Mouse (Mus musculus) heart, embryonic 15.5 days (tissue): ENCODE measurements around the gene Pax2. TPM values are rescaled to one million over a fixed set of nuclear protein-coding genes. Genes with fewer than 3 reads are reported as not detected.

Experiments
- ATAC-seq: fragments of 200-750 bp; cut with Nextera tagmentation; replicated peaks from 2 replicates; pipeline ENCODE4 v1.8.0; 2017; ENCODE audit warnings: low read depth, moderate TSS enrichment; ENCODE audit not compliant: insufficient number of reproducible peaks, insufficient read depth, low FRiP score
- H3K27ac ChIP-seq: fragments of 300-500 bp; sonication (generic); 2 replicates; pipeline ENCODE4 v1.5.1; 2015; ENCODE audit warnings: mild to moderate bottlenecking, inconsistent platforms
- H3K27me3 ChIP-seq: fragments of 300-500 bp; sonication (generic); 2 replicates; pipeline ENCODE4 v1.6.1; 2015; ENCODE audit warnings: inconsistent platforms
- H3K36me3 ChIP-seq: fragments of 300-500 bp; sonication (generic); 2 replicates; pipeline ENCODE4 v1.6.1; 2015; ENCODE audit warnings: mild to moderate bottlenecking, inconsistent platforms
- H3K4me1 ChIP-seq: fragments of 300-500 bp; sonication (generic); replicated peaks from 2 replicates; pipeline ENCODE4 v1.6.1; 2015; ENCODE audit warnings: inconsistent platforms
- H3K4me2 ChIP-seq: fragments of 300-500 bp; sonication (generic); 2 replicates; pipeline ENCODE4 v1.6.1; 2015; ENCODE audit warnings: inconsistent platforms, mild to moderate bottlenecking, moderate library complexity
- H3K4me3 ChIP-seq: fragments of 300-500 bp; sonication (generic); 2 replicates; pipeline ENCODE4 v1.5.1; 2015; ENCODE audit warnings: mild to moderate bottlenecking, inconsistent platforms
- H3K9ac ChIP-seq: fragments of 300-500 bp; sonication (generic); 2 replicates; pipeline ENCODE4 v1.6.1; 2015; ENCODE audit warnings: mild to moderate bottlenecking, inconsistent platforms
- H3K9me3 ChIP-seq: fragments of 300-500 bp; sonication (generic); replicated peaks from 2 replicates; pipeline ENCODE4 v1.6.1; 2016; ENCODE audit warnings: inconsistent platforms
- WGBS: fragments of 180-500 bp; shearing (Covaris S2); methylation state at CpG from one replicate; pipeline ENCODE4 v1.1.7; 2015; ENCODE audit warnings: mixed read lengths; 5-methylcytosine and 5-hydroxymethylcytosine counted together
- polyA plus RNA-seq: library from polyadenylated mRNA; unstranded; fragments of >200 nt; fragmentation: Nextera tagmentation; extraction: Ambion mirVana; gene quantifications from 2 replicates; pipeline ENCODE4 v1.2.1, GENCODE M21; 2015

Gene Pax2
- polyA plus RNA-seq, 1 experiment from 2014 or later, result not detected

DNA sequence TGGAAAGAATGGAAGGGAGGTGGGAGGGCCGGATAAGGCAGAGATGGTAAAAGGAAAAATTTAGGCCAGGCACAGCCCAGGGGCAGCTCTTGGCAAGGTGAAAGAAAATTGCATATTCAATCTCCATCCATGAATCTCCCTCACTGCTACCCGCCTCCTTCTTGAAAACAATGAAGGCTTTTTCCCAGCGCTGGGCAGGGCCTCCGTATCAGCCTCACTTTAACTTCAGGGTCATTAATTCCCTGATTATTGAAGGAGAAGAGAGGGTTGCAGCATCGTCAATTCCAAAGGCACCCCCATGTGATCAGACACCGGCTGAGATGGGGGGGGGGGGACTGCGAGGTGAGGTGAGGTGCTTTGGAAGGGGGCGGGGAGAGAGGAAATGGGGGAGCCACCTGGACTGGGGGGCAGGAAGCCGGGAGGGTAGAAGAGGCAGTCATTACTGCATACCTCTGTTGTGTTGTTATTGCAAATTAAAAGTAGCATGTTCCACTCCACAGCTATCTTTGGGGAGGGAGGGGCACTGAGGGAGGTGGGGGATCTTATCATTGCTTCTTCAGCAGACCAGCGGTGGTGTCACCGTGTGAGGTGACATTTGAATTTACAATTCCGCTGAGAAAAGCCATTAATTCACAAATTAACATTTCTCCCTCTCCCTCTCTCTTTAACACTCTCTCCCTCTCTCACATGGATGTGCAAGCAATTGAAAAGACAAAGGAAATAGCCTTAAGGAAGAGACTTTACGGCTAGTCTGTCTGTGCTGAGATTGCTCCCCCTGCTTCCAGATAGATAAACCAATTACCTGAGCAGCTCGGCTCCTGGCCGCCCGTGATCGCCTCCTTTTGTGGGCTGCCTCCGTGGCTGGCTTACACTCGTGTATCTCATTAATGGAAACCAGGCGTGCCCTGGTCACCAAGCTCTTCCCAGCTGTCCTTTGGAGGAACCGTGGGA, 41.5 kb downstream of the Pax2 start:
- H3K27me3 ChIP-seq, result peaks cover 22% of the 10 kb centered on the region
- H3K9me3 ChIP-seq, result no peaks in the 10 kb centered on the region
- no peak overlapping the region for H3K4me2 ChIP-seq
- H3K36me3 ChIP-seq, result no peaks in the 10 kb centered on the region
- H3K4me3 ChIP-seq, result no peak overlapping the region
- no peaks in the 10 kb centered on the region for H3K4me1 ChIP-seq
- ATAC-seq, result no peak
- H3K27ac ChIP-seq, result no peak overlapping the region
- no peak overlapping the region for H3K9ac ChIP-seq
- WGBS, result 28% methylated on average over 21 of the region's 21 CpGs

DNA sequence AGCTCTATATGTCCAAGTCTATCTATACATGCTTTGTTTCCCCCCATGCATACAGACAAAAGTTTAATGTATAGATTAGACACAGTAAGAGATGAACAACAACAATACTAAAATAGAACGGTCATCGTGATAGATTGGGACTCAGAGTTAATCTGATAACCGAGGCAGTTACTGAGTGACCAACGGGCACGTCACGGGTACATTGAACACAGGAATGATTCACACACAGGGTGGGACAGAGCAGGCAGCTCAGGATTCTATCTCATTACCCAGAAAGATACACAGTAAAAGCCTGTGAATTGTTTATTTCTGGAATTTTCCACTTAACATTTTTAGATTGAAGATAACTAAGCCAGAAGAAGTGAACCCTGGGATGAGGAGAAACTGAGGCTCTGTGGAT, 42.9 kb downstream of the Pax2 start:
- no peaks in the 10 kb centered on the region for H3K36me3 ChIP-seq
- H3K4me2 ChIP-seq, result no peak overlapping the region
- no peak overlapping the region for H3K27ac ChIP-seq
- no peak overlapping the region for H3K9ac ChIP-seq
- H3K9me3 ChIP-seq, result no peaks in the 10 kb centered on the region
- H3K27me3 ChIP-seq, result peaks cover 31% of the 10 kb centered on the region
- no peaks in the 10 kb centered on the region for H3K4me1 ChIP-seq
- ATAC-seq, result no peak
- H3K4me3 ChIP-seq, result no peak overlapping the region
- 85% methylated on average over 6 of the region's 6 CpGs for WGBS

DNA sequence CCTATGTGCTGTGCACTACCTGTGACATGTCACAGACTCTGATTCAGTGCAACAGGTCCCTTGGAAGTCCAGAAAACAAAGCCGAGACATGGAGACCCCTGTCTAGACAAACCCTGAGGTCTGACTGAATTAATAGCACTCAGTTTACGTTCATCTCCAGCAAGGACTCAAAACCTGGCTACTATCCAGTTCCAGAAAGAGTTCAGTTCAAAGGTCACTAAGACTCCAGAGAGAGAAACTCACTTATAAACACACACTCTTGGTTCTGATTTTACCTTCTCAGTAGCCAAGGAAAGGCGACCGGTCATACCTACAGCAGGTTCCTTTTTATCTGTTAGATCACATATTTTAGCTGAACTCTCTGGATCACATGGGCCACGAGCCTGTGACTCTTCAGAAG, 43.3 kb downstream of the Pax2 start:
- H3K36me3 ChIP-seq, result no peaks in the 10 kb centered on the region
- H3K4me3 ChIP-seq, result no peak overlapping the region
- ATAC-seq, result no peak
- peaks cover 32% of the 10 kb centered on the region for H3K27me3 ChIP-seq
- no peak overlapping the region for H3K27ac ChIP-seq
- no peak overlapping the region for H3K9ac ChIP-seq
- no peaks in the 10 kb centered on the region for H3K9me3 ChIP-seq
- no peaks in the 10 kb centered on the region for H3K4me1 ChIP-seq
- no peak overlapping the region for H3K4me2 ChIP-seq
- WGBS, result 60% methylated on average over 5 of the region's 5 CpGs

- Histone ChIP-seq H3K36me3 (no peaks in the 10 kb centered on the region), H3K9ac (no peak overlapping the region), H3K4me1 (no peaks in the 10 kb centered on the region), H3K4me2 (no peak overlapping the region), H3K27me3 (peaks cover 40% of the 10 kb centered on the region), H3K9me3 (no peaks in the 10 kb centered on the region), H3K27ac (no peak overlapping the region), H3K4me3 (no peak overlapping the region)
- WGBS, result 45% methylated on average over 6 of the region's 6 CpGs
- ATAC-seq, result no peak
Observed at GRCm38 (mm10) chr19:44800327-44800726, 44.5 kb downstream of the Pax2 start.

- no peak for ATAC-seq
- Histone ChIP-seq H3K27ac (no peak overlapping the region), H3K4me3 (no peak overlapping the region), H3K4me2 (no peak overlapping the region), H3K9ac (no peak overlapping the region), H3K27me3 (peaks cover 52% of the 10 kb centered on the region), H3K4me1 (no peaks in the 10 kb centered on the region), H3K9me3 (no peaks in the 10 kb centered on the region), H3K36me3 (no peaks in the 10 kb centered on the region)
- WGBS, result 7% methylated on average over 8 of the region's 8 CpGs
Observed at GRCm38 (mm10) chr19:44808734-44809133, 52.9 kb downstream of the Pax2 start.

DNA sequence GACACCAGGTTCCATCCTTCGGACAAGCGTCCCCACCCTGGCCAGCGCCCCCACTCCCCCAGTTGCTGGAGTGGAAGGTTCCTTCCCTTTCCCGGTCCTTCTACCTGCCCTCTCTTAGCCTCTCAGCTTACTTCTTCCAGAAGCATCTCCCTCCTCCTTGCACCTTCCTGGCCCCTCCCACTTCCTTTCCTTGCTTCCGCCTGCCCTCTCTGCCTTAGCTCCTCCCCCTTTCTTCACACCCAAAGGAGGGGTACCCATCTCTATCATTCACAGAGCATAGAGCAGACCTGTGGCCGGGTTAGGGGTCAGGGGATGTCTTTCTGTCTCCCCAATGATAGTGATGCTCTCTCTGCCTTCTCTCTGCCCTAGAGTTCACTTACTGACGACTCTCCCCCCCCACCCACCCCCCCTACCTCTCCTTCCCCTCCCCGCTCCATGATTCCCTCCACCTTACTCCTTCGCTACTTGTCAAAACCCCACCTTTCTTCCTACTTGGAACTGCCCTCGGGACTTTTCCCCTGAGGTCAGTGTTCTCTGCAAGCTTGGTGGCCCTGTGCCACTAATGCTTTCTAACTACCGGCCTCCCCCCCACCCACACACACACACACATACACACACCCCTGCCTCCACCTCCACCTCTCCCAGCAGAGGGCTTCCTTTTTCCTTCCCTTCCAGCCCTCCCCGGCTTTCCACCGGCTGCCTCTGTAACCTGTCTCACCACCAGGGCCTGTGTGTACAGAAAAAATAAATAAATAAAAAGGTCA, 57.0 kb downstream of the Pax2 start:
- Histone ChIP-seq H3K4me3 (no peak overlapping the region), H3K27ac (no peak overlapping the region), H3K4me1 (no peaks in the 10 kb centered on the region), H3K4me2 (no peak overlapping the region), H3K27me3 (peaks cover 40% of the 10 kb centered on the region), H3K9me3 (no peaks in the 10 kb centered on the region), H3K36me3 (no peaks in the 10 kb centered on the region), H3K9ac (no peak overlapping the region)
- 57% methylated on average over 13 of the region's 13 CpGs for WGBS
- ATAC-seq, result no peak

DNA sequence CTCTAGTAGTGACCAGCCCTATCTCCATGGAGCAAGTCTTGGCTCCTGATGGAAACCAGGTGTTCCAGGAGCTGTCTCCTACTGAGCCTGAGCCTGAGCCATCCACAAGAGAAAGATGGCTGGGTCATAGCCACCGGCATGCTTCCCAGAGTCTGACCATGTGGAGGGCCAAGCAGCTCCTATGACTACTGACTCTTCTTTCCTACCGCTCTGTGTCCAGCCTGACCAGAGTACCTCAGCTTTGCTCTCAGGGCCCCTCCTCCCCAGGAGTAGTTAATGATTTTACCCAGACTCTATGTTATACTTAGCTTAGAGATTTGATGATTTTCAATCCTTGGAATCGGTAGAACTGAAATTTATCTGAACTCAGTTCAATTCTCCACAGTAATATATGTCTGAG, 59.3 kb downstream of the Pax2 start:
- H3K9me3 ChIP-seq, result no peaks in the 10 kb centered on the region
- WGBS, result 90% methylated on average over 3 of the region's 3 CpGs
- peaks cover 40% of the 10 kb centered on the region for H3K27me3 ChIP-seq
- no peak overlapping the region for H3K27ac ChIP-seq
- H3K4me3 ChIP-seq, result no peak overlapping the region
- no peaks in the 10 kb centered on the region for H3K4me1 ChIP-seq
- H3K9ac ChIP-seq, result no peak overlapping the region
- no peaks in the 10 kb centered on the region for H3K36me3 ChIP-seq
- ATAC-seq, result no peak
- no peak overlapping the region for H3K4me2 ChIP-seq

DNA sequence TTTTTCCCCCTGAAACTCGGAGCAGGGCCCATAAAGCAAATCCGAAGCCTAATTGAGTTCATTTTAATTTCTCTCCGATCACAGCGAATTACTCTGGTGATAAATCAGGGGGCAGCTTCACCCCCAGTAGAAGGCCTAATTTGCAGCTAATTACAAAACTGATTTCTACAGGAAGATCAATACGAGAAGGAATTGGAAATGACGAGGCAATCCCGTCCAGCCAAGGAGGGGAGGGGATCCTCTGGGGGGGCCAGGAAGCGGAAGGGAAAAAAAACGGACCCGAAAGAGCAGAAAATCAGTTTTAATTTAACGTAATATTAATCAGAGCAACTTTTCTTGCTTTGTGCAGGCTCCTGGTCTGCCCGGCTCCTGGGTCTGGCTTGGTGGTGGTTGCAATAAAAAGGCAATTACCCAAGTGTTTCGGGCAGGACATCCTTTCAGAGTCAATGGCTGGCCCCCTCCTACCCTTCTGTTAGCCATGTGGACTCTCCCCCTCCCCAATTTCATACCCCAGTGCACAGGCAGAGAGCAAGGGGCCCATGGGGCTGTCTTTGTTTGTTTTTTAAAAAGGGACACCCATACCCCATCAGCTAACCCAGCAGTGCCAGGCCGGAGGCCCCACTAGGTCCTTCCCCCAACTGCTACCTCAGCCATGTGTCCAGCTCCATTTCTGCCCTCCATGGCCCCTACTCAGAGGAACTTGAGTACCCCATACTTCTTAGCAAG, 61.7 kb downstream of the Pax2 start:
- H3K4me2 ChIP-seq, result no peak overlapping the region
- WGBS, result 79% methylated on average over 14 of the region's 14 CpGs
- no peak overlapping the region for H3K9ac ChIP-seq
- no peaks in the 10 kb centered on the region for H3K4me1 ChIP-seq
- ATAC-seq, result no peak
- no peak overlapping the region for H3K27ac ChIP-seq
- H3K9me3 ChIP-seq, result no peaks in the 10 kb centered on the region
- peaks cover 41% of the 10 kb centered on the region for H3K27me3 ChIP-seq
- no peaks in the 10 kb centered on the region for H3K36me3 ChIP-seq
- H3K4me3 ChIP-seq, result no peak overlapping the region

- no peaks in the 10 kb centered on the region for H3K36me3 ChIP-seq
- H3K27me3 ChIP-seq, result peaks cover 48% of the 10 kb centered on the region
- H3K27ac ChIP-seq, result no peak overlapping the region
- ATAC-seq, result no peak
- H3K4me1 ChIP-seq, result no peaks in the 10 kb centered on the region
- H3K9me3 ChIP-seq, result no peaks in the 10 kb centered on the region
- no peak overlapping the region for H3K9ac ChIP-seq
- no peak overlapping the region for H3K4me2 ChIP-seq
- WGBS, result 62% methylated on average over 6 of the region's 6 CpGs
- H3K4me3 ChIP-seq, result no peak overlapping the region
Observed at GRCm38 (mm10) chr19:44818676-44819075, 62.8 kb downstream of the Pax2 start.

DNA sequence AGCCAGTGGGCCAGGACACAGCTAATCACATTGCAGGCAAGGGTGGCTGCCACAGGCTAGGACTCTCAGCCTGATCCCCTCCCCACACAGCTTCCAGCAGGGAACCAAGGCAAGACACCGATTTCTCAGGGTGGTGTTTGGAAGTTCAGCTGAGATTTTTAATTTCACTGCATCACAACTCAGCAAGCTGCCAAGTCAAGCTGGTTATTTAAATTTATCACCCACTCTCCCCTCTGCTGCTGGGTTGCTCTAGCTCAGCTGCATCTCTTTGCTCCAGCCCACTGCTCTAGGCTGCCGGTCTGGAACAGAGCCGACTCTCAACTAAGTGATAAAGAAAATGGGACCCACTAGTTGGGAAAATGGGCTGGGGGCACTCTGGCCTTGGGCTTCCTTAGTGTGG, 65.7 kb downstream of the Pax2 start:
- no peak for ATAC-seq
- H3K9ac ChIP-seq, result no peak overlapping the region
- H3K4me3 ChIP-seq, result no peak overlapping the region
- no peaks in the 10 kb centered on the region for H3K36me3 ChIP-seq
- H3K4me1 ChIP-seq, result no peaks in the 10 kb centered on the region
- 26% methylated on average over 3 of the region's 3 CpGs for WGBS
- no peaks in the 10 kb centered on the region for H3K9me3 ChIP-seq
- peaks cover 68% of the 10 kb centered on the region for H3K27me3 ChIP-seq
- no peak overlapping the region for H3K27ac ChIP-seq
- no peak overlapping the region for H3K4me2 ChIP-seq

GRCm38 (mm10) chr19:44822295-44822694, 66.5 kb downstream of the Pax2 start:
- Histone ChIP-seq H3K9ac (no peak overlapping the region), H3K36me3 (no peaks in the 10 kb centered on the region), H3K4me1 (no peaks in the 10 kb centered on the region), H3K27ac (no peak overlapping the region), H3K4me2 (no peak overlapping the region), H3K9me3 (no peaks in the 10 kb centered on the region), H3K4me3 (no peak overlapping the region), H3K27me3 (peaks cover 71% of the 10 kb centered on the region)
- ATAC-seq, result no peak
- WGBS, result 56% methylated on average over 5 of the region's 5 CpGs
